In the genomic region with DNA sequence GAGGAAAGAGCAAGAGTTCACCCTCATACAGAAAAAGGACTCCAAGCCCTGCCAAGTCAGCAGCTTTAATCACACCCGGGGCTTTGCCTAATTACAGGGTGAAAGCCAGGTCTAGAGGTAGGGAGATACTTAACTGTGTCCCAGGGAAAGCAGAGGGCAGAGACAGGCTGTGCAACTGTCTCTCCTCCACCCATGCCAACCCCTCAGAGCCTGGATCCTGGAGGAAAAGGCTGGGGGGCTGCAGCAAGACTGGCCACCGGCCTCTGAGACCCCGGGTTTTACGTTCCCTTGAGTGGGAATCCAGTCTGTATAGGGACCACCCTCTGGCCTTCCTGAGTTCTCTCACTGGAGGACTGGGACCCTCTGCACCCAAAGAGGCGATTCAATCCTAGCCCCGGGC, we compare ENCODE assay signal across 9 mouse cellular contexts. TPM values are rescaled to one million over a fixed set of nuclear protein-coding genes. Genes with fewer than 3 reads are reported as not detected.
DNase-seq lines count a peak whose midpoint lies in the region; ATAC-seq and TF ChIP-seq lines count a peak whose summit lies in the region.
"Had no signal": no experiment of that assay in that cellular context is flagged by ENCODE, and none has a peak within 500 bp of the region (broad histone marks: within the 10 kb centered on the region; RNA-seq: fewer than 3 reads in every experiment).

No protein-coding gene starts in this region.

- no peak overlapping the region for H3K4me3 ChIP-seq in heart, embryonic 14.5 days (ENCODE audit: control insufficient read depth in 1 of 2, insufficient read depth in 1 of 2, low read depth in 1 of 2, low read length in 2 of 2)
- H3K4me3 ChIP-seq in heart, adult 2 months: no peak overlapping the region
- no peak overlapping the region for H3K4me3 ChIP-seq in cortical plate, adult 2 months (ENCODE audit: insufficient read depth, low read length)
- H3K4me3 ChIP-seq in hindbrain, embryonic 14.5 days (replicated peaks; ENCODE audit: low read length): peak overlapping the region; percentile 1
- no peak overlapping the region for H3K4me3 ChIP-seq in myocyte

- intact Hi-C loops in heart, adult 2 months (cut with DNase I): no loop called here

- WGBS in heart, embryonic 14.5 days: 15% methylated on average over 6 of the region's 6 CpGs
- WGBS in heart, adult 2 months: 27% methylated on average over 6 of the region's 6 CpGs
- 3% methylated on average over 6 of the region's 6 CpGs for WGBS in hindbrain, embryonic 14.5 days

- H3K79me2 ChIP-seq in heart, adult 2 months (replicated peaks; ENCODE audit: control insufficient read depth, insufficient read depth, low read length): no peaks in the 10 kb centered on the region
- H3K79me2 ChIP-seq in myocyte (ENCODE audit: control insufficient read depth, insufficient read depth): no peaks in the 10 kb centered on the region

- no peak for TF ChIP-seq EP300 in heart, adult 2 months (IDR thresholded peaks at IDR 0.05; ENCODE audit: insufficient read depth, low read depth, low read length)

- H3K4me2 ChIP-seq in heart, embryonic 14.5 days (ENCODE audit: low read length): peak overlapping the region; percentile 88
- peak overlapping the region; percentile 99 for H3K4me2 ChIP-seq in hindbrain, embryonic 14.5 days (replicated peaks)
- peak overlapping the region; percentile 48 for H3K4me2 ChIP-seq in myocyte (ENCODE audit: low read depth)

- H3K36me3 ChIP-seq in heart, embryonic 14.5 days (ENCODE audit: control insufficient read depth, insufficient read depth, low read length): no peaks in the 10 kb centered on the region
- H3K36me3 ChIP-seq in heart, adult 2 months (ENCODE audit: control insufficient read depth, insufficient read depth, low read length): no peaks in the 10 kb centered on the region
- H3K36me3 ChIP-seq in hindbrain, embryonic 14.5 days (replicated peaks; ENCODE audit: control insufficient read depth, insufficient read depth): no peaks in the 10 kb centered on the region
- no peaks in the 10 kb centered on the region for H3K36me3 ChIP-seq in myocyte (ENCODE audit: control insufficient read depth, insufficient read depth)

- peaks cover 44% of the 10 kb centered on the region for H3K27me3 ChIP-seq in heart, embryonic 14.5 days (ENCODE audit: control insufficient read depth, insufficient read depth, low read length)
- H3K27me3 ChIP-seq in heart, adult 2 months (ENCODE audit: control insufficient read depth, insufficient read depth, low read length): peaks cover 11% of the 10 kb centered on the region
- H3K27me3 ChIP-seq in hindbrain, embryonic 14.5 days (ENCODE audit: control insufficient read depth, insufficient read depth, low read length): peaks cover 29% of the 10 kb centered on the region
- no peaks in the 10 kb centered on the region for H3K27me3 ChIP-seq in myocyte (ENCODE audit: control insufficient read depth, insufficient read depth, insufficient read length)

- H3K27ac ChIP-seq in heart, embryonic 14.5 days (replicated peaks in 1 of 2; ENCODE audit: control insufficient read depth in 1 of 2, insufficient read depth in 1 of 2, low read depth in 2 of 2, low read length in 2 of 2): no peak overlapping the region
- H3K27ac ChIP-seq in heart, adult 2 months: no peak overlapping the region
- H3K27ac ChIP-seq in cortical plate, adult 2 months (ENCODE audit: insufficient read depth, low read length): 0 out of 2 replicates have a peak overlapping the region, but pooled peaks have one; percentile 35
- H3K27ac ChIP-seq in hindbrain, embryonic 14.5 days: no peak overlapping the region

- no peak for ATAC-seq in heart, embryonic 14.5 days (ENCODE audit: insufficient number of reproducible peaks, insufficient read depth, low FRiP score, low read depth)
- no peak for ATAC-seq in hindbrain, embryonic 14.5 days (ENCODE audit: low FRiP score)
- ATAC-seq: CD4-positive, CD25-positive, alpha-beta regulatory T cell, adult 4 months had no signal

- DNase-seq in heart, adult 2 months: no peak
- DNase-seq in hindbrain, embryonic 14.5 days (ENCODE audit: low spot score): no peak
- DNase-seq in right cerebral cortex, postnatal 14 days: no peak
- no peak for DNase-seq in spleen, postnatal 10 days (ENCODE audit: low spot score in 2 of 2)
- no peak for DNase-seq in left cerebral cortex, adult 18-20 months (ENCODE audit: low spot score in 2 of 2)

- no peak overlapping the region; the same call in 1 of the 2 replicates for H3K9ac ChIP-seq in heart, embryonic 14.5 days (ENCODE audit: low read length)
- H3K9ac ChIP-seq in heart, adult 2 months (ENCODE audit: low read depth, low read length): no peak overlapping the region
- peak overlapping the region; percentile 45 for H3K9ac ChIP-seq in hindbrain, embryonic 14.5 days

- no peaks in the 10 kb centered on the region for H3K9me3 ChIP-seq in heart, embryonic 14.5 days (ENCODE audit: control insufficient read depth, low read length)
- no peaks in the 10 kb centered on the region for H3K9me3 ChIP-seq in hindbrain, embryonic 14.5 days (ENCODE audit: control insufficient read depth, low read length)

- H3K4me1 ChIP-seq in heart, embryonic 14.5 days (ENCODE audit: control insufficient read depth in 2 of 2, insufficient read depth in 2 of 2, low read length in 2 of 2): peaks cover 12 to 24% of the 10 kb centered on the region in 2 experiments
- H3K4me1 ChIP-seq in heart, adult 2 months (ENCODE audit: control insufficient read depth, insufficient read depth, low read length): no peaks in the 10 kb centered on the region; the same call in none of the 2 replicates
- no peaks in the 10 kb centered on the region; the same call in 1 of the 2 replicates for H3K4me1 ChIP-seq in cortical plate, adult 2 months (ENCODE audit: control insufficient read depth, insufficient read depth, low read length)
- H3K4me1 ChIP-seq in hindbrain, embryonic 14.5 days (replicated peaks; ENCODE audit: control insufficient read depth, insufficient read depth, low read length): peaks cover 32% of the 10 kb centered on the region

- H3ac ChIP-seq in myocyte (ENCODE audit: control insufficient read depth, insufficient read length): no peak overlapping the region

- TF ChIP-seq CTCF in heart, adult 2 months (IDR thresholded peaks at IDR 0.05): no peak
- TF ChIP-seq CTCF in cortical plate, adult 2 months (IDR thresholded peaks at IDR 0.05; ENCODE audit: extremely low read depth, insufficient read depth, low read length): no peak

- no peak for TF ChIP-seq POLR2A in heart, adult 2 months (IDR thresholded peaks at IDR 0.05; ENCODE audit: insufficient read depth, low read depth, low read length)
- no peak for TF ChIP-seq POLR2A in cortical plate, adult 2 months (IDR thresholded peaks at IDR 0.05; ENCODE audit: extremely low read depth, insufficient read depth, low read length)
- no peak for TF ChIP-seq POLR2A in myocyte (IDR thresholded peaks at IDR 0.05; ENCODE audit: insufficient read length, low read depth)

TF ChIP-seq in myocyte, 11 proteins besides CTCF, POLR2A, EP300 and RAD21:
- no peak for TF ChIP-seq MYOG (IDR thresholded peaks at IDR 0.05; ENCODE audit: control insufficient read depth in 1 of 3, insufficient read depth in 1 of 3, insufficient read length in 2 of 3, low read depth in 2 of 3)
- no peak for TF ChIP-seq E2F4 (IDR thresholded peaks at IDR 0.05; ENCODE audit: insufficient read depth)
- no peak for TF ChIP-seq TCF3 (IDR thresholded peaks at IDR 0.05; ENCODE audit: insufficient read length, low read depth)
- no peak for TF ChIP-seq POLR2AphosphoS2 (IDR thresholded peaks at IDR 0.05; ENCODE audit: insufficient read length, low read depth)
- TF ChIP-seq SRF (IDR thresholded peaks at IDR 0.05; ENCODE audit: control insufficient read depth, insufficient read length, low read depth): no peak
- TF ChIP-seq CEBPB (IDR thresholded peaks at IDR 0.05; ENCODE audit: insufficient read depth, poor library complexity, severe bottlenecking): no peak
- TF ChIP-seq MAX (IDR thresholded peaks at IDR 0.05; ENCODE audit: low read depth): no peak
- no peak for TF ChIP-seq TCF12 (IDR thresholded peaks at IDR 0.05; ENCODE audit: insufficient read depth, poor library complexity, severe bottlenecking)
- no peak for TF ChIP-seq MYOD1 (IDR thresholded peaks at IDR 0.05; ENCODE audit: control insufficient read depth in 1 of 3, insufficient read length in 2 of 3, low read depth in 2 of 3)
- no peak for TF ChIP-seq USF1 (IDR thresholded peaks at IDR 0.05; ENCODE audit: low read depth)
- TF ChIP-seq REST (IDR thresholded peaks at IDR 0.05; ENCODE audit: insufficient read depth, insufficient read length): no peak

RNA-seq across cellular contexts. Expression of gene Gli2, which starts 4.9 kb away (rescaled TPM):
- polyA plus RNA-seq in heart, embryonic 14.5 days (2014; fragmentation: Nextera tagmentation; extraction: Ambion mirVana): 3.9 and 4.2 TPM in 2 replicates
- 1 to 10 TPM; 1.0 to 1.2 TPM for total RNA-seq in heart, adult 2 months (2021)
- polyA plus RNA-seq in heart, adult 2 months (2012; rRNA removed): 2.1 and 2.6 TPM in 2 replicates
- polyA plus RNA-seq in cortical plate, adult 2 months (2012; rRNA removed): 1.6 and 1.8 TPM in 2 replicates
- 1.8 and 2.0 TPM in 2 replicates for polyA plus RNA-seq in hindbrain, embryonic 14.5 days (2014; fragmentation: Nextera tagmentation; extraction: Ambion mirVana)
- 0.65 TPM for polyA plus RNA-seq in myocyte (2012; fragmentation: generic; extraction: Trizol)
- 1 to 10 TPM; 2.5 to 3.1 TPM for total RNA-seq in left cerebral cortex, adult 18-20 months (2021)
- polyA plus RNA-seq: CD4-positive, CD25-positive, alpha-beta regulatory T cell, adult 4 months had no signal

Comparison
In these comparisons a context has a peak if more than half of its experiments do, and no peak if none do; other contexts are left out.
1. H3K4me2 ChIP-seq: peak in every context shown above with its lines; median percentile 99 in hindbrain, embryonic 14.5 days; 88 in heart, embryonic 14.5 days; 48 in myocyte.